13 mouse cellular contexts compared by ENCODE assay signal in the genomic region with DNA sequence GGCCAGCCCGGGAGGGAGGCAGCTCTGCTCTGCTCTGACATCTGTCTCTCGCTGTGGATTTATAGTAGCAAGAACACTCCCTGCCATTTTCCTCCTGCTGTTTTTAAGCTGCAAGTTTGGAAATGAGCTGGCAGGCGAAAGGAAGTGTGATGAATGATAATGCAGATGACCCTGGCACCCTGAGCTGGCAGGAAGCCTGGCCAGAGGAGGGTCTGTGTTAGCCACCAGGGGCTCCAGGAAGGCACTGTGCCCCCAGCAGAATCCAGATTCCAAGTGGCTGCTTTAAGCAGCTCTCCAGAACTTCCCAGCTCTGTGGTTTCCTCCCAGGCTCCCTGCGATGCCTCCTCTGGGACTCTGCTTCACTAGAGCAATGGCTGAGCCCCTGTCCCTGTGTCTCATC. TPM values are rescaled to one million over a fixed set of nuclear protein-coding genes. Genes with fewer than 3 reads are reported as not detected.
DNase-seq lines count a peak whose midpoint lies in the region; ATAC-seq and TF ChIP-seq lines count a peak whose summit lies in the region.
"Had no signal": no experiment of that assay in that cellular context is flagged by ENCODE, and none has a peak within 500 bp of the region (broad histone marks: within the 10 kb centered on the region; RNA-seq: fewer than 3 reads in every experiment).

No protein-coding gene starts in this region.

- no peak overlapping the region for H3K9ac ChIP-seq in forebrain, postnatal 0 days
- H3K9ac ChIP-seq in neural tube, embryonic 15.5 days (replicated peaks): no peak overlapping the region
- H3K9ac ChIP-seq: heart, embryonic 13.5 days; lung, embryonic 15.5 days had no signal

- ATAC-seq in forebrain, postnatal 0 days: 0 out of 2 replicates have a peak, but pooled peaks have one; percentile 4
- no peak for ATAC-seq in neural tube, embryonic 15.5 days (ENCODE audit: low FRiP score)

- H3K9me3 ChIP-seq in forebrain, postnatal 0 days (ENCODE audit: low read length): no peaks in the 10 kb centered on the region
- no peaks in the 10 kb centered on the region for H3K9me3 ChIP-seq in neural tube, embryonic 15.5 days (replicated peaks)
- H3K9me3 ChIP-seq: G1E; heart, embryonic 13.5 days; lung, embryonic 15.5 days had no signal

- H3K4me3 ChIP-seq in forebrain, postnatal 0 days (ENCODE audit: low read depth, low read length): no peak overlapping the region
- H3K4me3 ChIP-seq in neural tube, embryonic 15.5 days (replicated peaks): no peak overlapping the region
- H3K4me3 ChIP-seq: heart, embryonic 13.5 days; lung, embryonic 15.5 days had no signal

- peak; percentile 55 for DNase-seq in kidney, postnatal 10 days
- no peak for DNase-seq in kidney, adult 9 months
- peak; percentile 41 for DNase-seq in right cerebral cortex, postnatal 4 days
- no peak for DNase-seq in right cerebral cortex, postnatal 10 days (ENCODE audit: low spot score in 2 of 2)
- peak; percentile 30 for DNase-seq in forebrain, postnatal 0 days
- DNase-seq in urinary bladder, adult 18-20 months (ENCODE audit: low spot score in 2 of 2): no peak
- DNase-seq: cerebellum, postnatal 25 days; gastrocnemius, postnatal 10 days; spleen, adult 18-20 months had no signal

- TF ChIP-seq CTCF in forebrain, postnatal 0 days (IDR thresholded peaks at IDR 0.05; ENCODE audit: low read depth): no peak; the same call in 1 of the 2 replicates

- 39% methylated on average over 4 of the region's 4 CpGs for WGBS in forebrain, postnatal 0 days
- WGBS in neural tube, embryonic 15.5 days: 38% methylated on average over 4 of the region's 4 CpGs

- no peaks in the 10 kb centered on the region for H3K27me3 ChIP-seq in forebrain, postnatal 0 days (ENCODE audit: insufficient read depth, low read length)
- no peaks in the 10 kb centered on the region for H3K27me3 ChIP-seq in neural tube, embryonic 15.5 days (replicated peaks)
- H3K27me3 ChIP-seq: heart, embryonic 13.5 days; lung, embryonic 15.5 days had no signal

- H3K27ac ChIP-seq in forebrain, postnatal 0 days (ENCODE audit: low read depth, low read length): peak overlapping the region; percentile 64
- peak overlapping the region; percentile 4; the same call in 1 of the 2 replicates for H3K27ac ChIP-seq in neural tube, embryonic 15.5 days (replicated peaks)
- H3K27ac ChIP-seq: heart, embryonic 13.5 days; lung, embryonic 15.5 days had no signal

- H3K4me1 ChIP-seq in forebrain, postnatal 0 days (ENCODE audit: insufficient read depth): 0 out of 2 replicates have a peak, but pooled peaks cover 5% of the 10 kb centered on the region
- H3K4me1 ChIP-seq in neural tube, embryonic 15.5 days: peaks cover 28% of the 10 kb centered on the region

- H3K4me2 ChIP-seq in forebrain, postnatal 0 days (ENCODE audit: low read depth): no peak overlapping the region
- no peak overlapping the region for H3K4me2 ChIP-seq in neural tube, embryonic 15.5 days
- H3K4me2 ChIP-seq: heart, embryonic 13.5 days; lung, embryonic 15.5 days had no signal

- H3K36me3 ChIP-seq in forebrain, postnatal 0 days (ENCODE audit: insufficient read depth): no peaks in the 10 kb centered on the region
- H3K36me3 ChIP-seq in neural tube, embryonic 15.5 days: no peaks in the 10 kb centered on the region
- H3K36me3 ChIP-seq: lung, embryonic 15.5 days had no signal

RNA-seq across cellular contexts. Expression of a gene that starts 15.7 kb away (rescaled TPM):
- 35.2 and 41.1 TPM in 2 replicates for total RNA-seq in forebrain, postnatal 0 days (2014; rRNA removed)
- polyA plus RNA-seq in forebrain, postnatal 0 days (2015; fragmentation: Nextera tagmentation; extraction: Ambion mirVana): 21.2 and 23.5 TPM in 2 replicates
- polyA plus RNA-seq in neural tube, embryonic 15.5 days (2015; fragmentation: Nextera tagmentation; extraction: Ambion mirVana): 17.2 and 20.6 TPM in 2 replicates

Comparison
In these comparisons a context has a peak if more than half of its experiments do, and no peak if none do; other contexts are left out.
1. DNase-seq: peak in kidney, postnatal 10 days (single experiment), right cerebral cortex, postnatal 4 days (single experiment) and forebrain, postnatal 0 days (single experiment); none in kidney, adult 9 months (single experiment), right cerebral cortex, postnatal 10 days (0 of 2) and urinary bladder, adult 18-20 months (0 of 2).